Mouse (Mus musculus) gastrocnemius, postnatal 4 days (tissue): ENCODE measurements around the gene Ubl3. TPM values are rescaled to one million over a fixed set of nuclear protein-coding genes. Genes with fewer than 3 reads are reported as not detected.
A peak's percentile ranks its signal among the peaks of the same experiment; 100 is the strongest.

Experiments used
- DNase-seq, 2 experiments: peaks; one replicate each; pipeline ENCODE4 v3.0.0; 2021 to 2022; ENCODE audit warnings: low spot score in 2 of 2, mixed read lengths in 2 of 2
- long read RNA-seq, 2 experiments: library from polyadenylated mRNA; stranded (forward); transcript quantifications; one replicate each; pipeline ENCODE4 v2.0.0; 2021
- total RNA-seq, 2 experiments: library from RNA; stranded (reverse); gene quantifications; 2 replicates each; pipeline ENCODE4 v1.2.3; 2021

Gene Ubl3
- 10 to 100 TPM; 82.3 to 92.1 TPM for total RNA-seq
- long read RNA-seq, experiment 1, transcript Ubl3-201 (5 exons, 2,537 nt): major isoform, 126 of 154 reads
- long read RNA-seq, experiment 1, transcript Ubl3-204 (6 exons, 2,064 nt): minor isoform, 18 of 154 reads
- long read RNA-seq, experiment 1, partial matches to known transcripts: 7 of 154 reads
- long read RNA-seq, experiment 1, other reads (novel, unspliced or antisense): 3 of 154 reads
- long read RNA-seq, experiment 2, transcript Ubl3-204 (6 exons, 2,064 nt): minor isoform, 12 of 150 reads
- long read RNA-seq, experiment 2, transcript Ubl3-201 (5 exons, 2,537 nt): major isoform, 133 of 150 reads
- long read RNA-seq, experiment 2, partial matches to known transcripts: 1 of 150 reads
- long read RNA-seq, experiment 2, other reads (novel, unspliced or antisense): 4 of 150 reads

- peak; percentile 79 to 88 for DNase-seq
Observed at GRCm38 (mm10) chr5:148552187-148553071, at the start of gene Ubl3. Ubl3 (minus strand) TSS chr5:148552789.

- no peak for DNase-seq
Observed at GRCm38 (mm10) chr5:148598376-148598775, 45.8 kb upstream of the Ubl3 start.

DNA sequence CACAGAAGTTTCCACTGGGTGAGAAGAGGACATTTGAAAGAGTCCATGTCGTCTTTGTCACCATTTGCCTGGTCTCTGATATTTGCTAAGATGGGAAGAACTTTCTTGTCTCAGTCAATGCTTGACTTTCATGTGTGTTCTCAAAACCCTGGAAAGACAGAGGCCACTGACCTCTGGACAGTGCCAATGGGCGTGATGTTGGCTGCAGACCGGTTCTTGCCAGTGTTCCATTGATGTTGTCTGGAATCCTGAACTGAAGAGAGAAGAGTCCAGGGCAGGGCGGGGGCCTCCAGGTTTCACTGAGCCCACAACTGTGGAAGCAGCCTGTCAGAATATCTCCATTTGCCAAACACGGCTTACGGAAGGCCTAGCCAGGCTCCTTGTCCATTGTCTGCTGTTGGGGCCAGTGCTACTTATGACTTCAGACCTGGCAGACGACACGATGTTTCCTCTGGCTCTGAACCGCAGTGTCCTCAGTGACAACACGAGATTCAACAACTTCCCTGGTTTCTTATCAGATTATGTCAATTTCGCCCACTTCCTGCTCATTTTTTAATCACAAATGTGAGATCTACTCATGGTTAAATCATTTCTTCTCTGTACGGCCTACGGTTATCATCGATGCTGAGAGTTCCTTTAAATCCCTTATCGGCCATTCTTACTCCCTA is 43.6 kb upstream of the Ubl3 start:
- DNase-seq: no peak

DNA sequence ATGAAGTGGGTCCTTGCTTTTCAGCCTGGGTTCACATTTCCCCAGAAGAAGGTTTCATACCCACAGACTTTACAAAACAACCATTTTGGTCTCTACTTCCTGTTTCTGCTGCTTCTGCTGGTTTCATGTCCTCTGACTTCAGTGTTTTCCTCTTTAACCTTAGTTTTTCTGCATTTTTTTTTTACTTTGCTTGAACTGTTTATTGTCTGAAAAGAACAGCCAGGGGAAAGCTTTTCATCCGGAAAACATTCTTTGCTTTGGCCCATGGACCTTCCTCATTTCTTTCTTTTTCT is 42.8 kb upstream of the Ubl3 start:
- no peak for DNase-seq

DNA sequence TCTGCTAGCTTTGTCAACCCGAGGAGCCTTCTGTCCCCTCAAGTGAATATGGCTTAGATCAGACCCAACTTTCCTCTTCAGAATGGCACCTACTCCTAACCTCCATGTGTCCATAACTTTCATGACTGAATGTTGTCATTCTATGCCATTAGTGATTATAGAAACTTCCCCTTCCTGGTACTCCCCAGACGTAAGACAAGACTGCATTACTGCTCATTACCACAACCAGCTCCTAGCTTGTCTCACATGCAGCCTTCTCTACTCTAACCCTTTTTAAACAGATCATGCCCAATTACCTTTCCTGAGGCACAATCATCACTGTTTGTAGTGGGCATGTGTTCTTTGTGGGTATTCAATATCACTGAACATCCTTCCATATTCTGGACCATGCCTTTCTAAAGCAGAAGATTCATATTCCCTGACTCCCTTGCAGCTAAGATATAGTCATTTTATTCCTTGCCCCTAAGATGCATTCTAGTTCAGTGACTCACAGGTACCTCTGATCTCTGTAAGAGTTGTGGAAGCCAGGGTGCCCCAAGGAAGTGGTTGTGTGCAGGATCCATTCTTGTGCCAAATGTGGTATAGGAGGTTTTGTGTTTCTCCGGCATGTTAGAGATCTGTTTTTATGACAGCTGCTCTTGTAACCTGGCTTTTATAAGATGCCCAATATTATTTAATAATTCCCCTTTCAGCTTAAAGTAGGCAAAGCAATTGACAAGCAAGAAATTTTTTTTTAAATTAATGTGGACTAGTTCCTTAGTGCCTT is 42.3 kb upstream of the Ubl3 start:
- DNase-seq: no peak

- no peak for DNase-seq
Observed at GRCm38 (mm10) chr5:148593607-148594006, 41.0 kb upstream of the Ubl3 start.

GRCm38 (mm10) chr5:148591448-148591862 is 38.9 kb upstream of the Ubl3 start:
- DNase-seq: no peak

GRCm38 (mm10) chr5:148590603-148591447 is 38.2 kb upstream of the Ubl3 start:
- DNase-seq: no peak

- DNase-seq: no peak
Observed at GRCm38 (mm10) chr5:148588987-148589386, 36.4 kb upstream of the Ubl3 start.

- no peak for DNase-seq
Observed at GRCm38 (mm10) chr5:148588142-148588650, 35.6 kb upstream of the Ubl3 start.

- DNase-seq: no peak
Observed at GRCm38 (mm10) chr5:148580388-148580985, 27.9 kb upstream of the Ubl3 start.

GRCm38 (mm10) chr5:148579156-148579555 is 26.6 kb upstream of the Ubl3 start:
- no peak for DNase-seq

- no peak for DNase-seq
Observed at GRCm38 (mm10) chr5:148578353-148578752, 25.8 kb upstream of the Ubl3 start.

- no peak for DNase-seq
Observed at GRCm38 (mm10) chr5:148577278-148577677, 24.7 kb upstream of the Ubl3 start.

DNA sequence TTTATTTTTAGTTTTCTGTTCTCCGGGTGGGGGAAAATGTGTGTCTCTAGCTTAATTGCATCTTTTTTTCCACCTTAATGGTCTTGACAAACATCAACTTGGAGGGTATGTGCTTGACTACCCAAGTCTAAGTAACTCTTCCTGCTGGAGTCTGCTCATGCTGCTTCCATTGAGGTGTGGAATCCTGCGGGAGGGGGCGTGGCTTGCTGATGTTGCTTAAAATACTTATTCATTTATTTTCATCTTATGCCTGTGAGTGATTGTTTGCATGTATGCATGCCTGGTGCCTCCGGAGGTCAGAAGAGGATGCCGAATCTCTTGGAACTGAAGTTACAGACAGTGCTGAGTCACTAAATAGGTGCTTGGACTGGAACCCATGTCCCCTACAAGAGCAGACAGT is 22.6 kb upstream of the Ubl3 start:
- DNase-seq: no peak

DNA sequence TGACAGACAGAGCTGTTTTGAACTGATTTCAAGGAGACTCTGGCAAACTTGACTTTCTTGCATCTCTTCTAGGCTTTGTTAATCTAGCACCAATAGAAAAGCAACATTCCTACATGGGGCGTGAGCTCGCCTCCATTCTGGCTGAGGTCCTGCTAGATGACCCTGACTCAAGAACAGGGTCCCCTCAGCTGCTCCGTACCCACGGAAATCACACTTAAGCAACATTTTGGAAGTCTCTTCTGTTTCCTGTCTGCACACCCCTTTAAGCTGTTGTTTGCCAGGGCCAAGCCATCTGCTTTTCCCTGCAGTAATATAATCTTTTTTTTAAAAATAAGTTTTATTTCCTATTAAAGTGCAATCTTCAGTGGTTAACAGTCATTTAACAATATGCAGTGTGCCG is 20.1 kb upstream of the Ubl3 start:
- DNase-seq: no peak

DNA sequence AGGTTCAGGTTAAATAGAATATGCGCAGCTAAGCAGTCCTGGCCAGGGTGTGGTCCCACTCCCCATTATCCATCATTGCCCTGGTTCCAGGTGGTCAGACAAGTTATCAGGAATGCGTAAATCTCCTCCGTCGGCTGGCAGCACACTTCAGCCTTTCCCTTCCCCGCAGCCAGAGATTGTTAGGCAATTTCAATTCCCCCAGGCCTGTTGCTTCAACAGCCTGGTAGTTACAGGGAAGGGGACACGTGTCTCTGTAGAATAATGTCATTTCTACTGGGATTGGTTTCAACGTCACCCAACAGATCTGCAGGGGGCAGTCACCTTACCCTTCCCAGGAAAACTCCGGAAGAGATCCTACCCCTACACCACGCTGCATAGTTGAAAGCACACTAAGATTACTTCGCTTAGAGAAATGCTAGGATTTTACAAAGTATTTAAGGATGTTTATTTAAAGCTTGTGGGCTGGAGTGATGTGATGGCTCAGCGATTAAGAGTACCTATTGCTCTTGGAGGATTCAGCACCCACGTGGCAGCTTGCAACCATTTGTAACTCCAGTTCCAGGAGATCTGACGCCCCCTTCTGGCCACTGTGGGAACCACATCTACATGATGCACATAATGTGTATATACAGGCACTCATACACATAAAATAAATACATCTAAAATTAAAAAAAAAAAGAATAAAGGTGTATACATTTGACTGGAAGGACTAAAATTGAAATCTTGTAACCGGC is 18.1 kb upstream of the Ubl3 start:
- no peak for DNase-seq

DNA sequence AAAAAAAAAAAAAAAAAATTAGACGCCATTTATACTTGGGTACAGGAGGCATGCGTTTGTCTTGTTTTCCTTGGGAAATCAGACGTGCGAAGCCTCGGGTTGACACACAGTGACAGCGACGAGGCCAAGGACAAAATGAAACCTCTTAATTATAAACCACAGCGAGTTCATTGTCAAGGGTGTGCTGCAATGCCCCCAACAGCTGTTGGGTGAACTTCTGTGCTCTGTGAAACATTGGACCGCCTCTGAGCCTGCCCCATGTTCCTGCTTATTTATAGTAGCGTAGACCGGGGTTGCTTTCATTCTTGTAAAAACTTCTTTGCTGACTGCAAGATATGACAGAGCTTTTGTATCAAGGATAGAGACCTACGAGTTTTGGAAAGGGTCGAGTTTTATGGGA is 16.9 kb upstream of the Ubl3 start:
- no peak for DNase-seq

GRCm38 (mm10) chr5:148565636-148566035 is 13.0 kb upstream of the Ubl3 start:
- DNase-seq: no peak
